Mouse (Mus musculus): Measurements from ENCODE around the gene Ppm1l. TPM values are rescaled to one million over a fixed set of nuclear protein-coding genes. Genes with fewer than 3 reads are reported as not detected.

Gene Ppm1l
- polyA plus RNA-seq, 1 experiment from 2014 or later: 26.0 TPM

DNA sequence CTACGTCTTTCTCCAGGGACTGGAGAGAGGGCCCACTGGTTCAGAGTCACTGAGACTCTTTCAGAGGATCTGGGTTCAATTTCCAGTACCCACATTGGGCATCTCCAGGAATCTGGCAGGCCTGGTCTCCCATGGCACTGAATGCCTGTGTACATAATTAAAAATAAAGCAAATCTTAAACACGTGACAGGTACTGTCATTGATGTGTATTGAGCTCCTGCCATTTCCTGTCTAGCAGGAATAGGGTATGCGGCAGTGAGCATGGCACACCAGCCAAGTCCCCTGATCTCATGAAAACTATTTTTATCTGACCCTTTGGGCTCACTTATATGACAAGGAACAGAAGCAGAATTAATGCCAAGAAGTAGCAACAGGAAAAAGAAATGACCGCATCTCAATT, 110.6 kb downstream of the Ppm1l start:
- Histone ChIP-seq H3K9ac (no peak overlapping the region), H3K36me3 (replicated peaks) (no peaks in the 10 kb centered on the region), H3K9me3 (no peaks in the 10 kb centered on the region), H3K4me3 (no peak overlapping the region), H3K27me3 (replicated peaks) (no peaks in the 10 kb centered on the region), H3K4me2 (no peak overlapping the region), H3K27ac (no peak overlapping the region), H3K4me1 (0 out of 2 replicates have a peak, but pooled peaks cover 8% of the 10 kb centered on the region)
- no peak for ATAC-seq (replicated peaks)
- WGBS: 88% methylated on average over 4 of the region's 4 CpGs

DNA sequence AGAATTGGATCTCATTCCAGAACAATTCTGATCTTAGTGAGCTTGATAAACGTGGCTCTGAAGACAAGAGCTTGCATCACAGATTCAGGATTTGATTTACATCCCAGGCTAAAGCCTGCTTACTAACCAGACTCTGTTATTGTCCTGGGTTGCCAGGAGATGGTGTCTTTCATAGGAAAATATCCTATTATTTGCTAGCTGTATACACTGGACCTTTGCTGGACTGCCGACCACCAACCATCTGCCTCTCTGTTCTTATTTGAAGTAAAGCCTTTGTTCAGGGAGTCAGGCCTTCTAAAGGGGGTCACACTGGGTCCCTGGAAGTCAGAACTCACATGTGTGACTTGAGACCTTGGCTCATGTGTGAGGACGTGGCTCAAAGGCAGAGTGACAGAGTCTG, 111.6 kb downstream of the Ppm1l start:
- Histone ChIP-seq H3K4me3 (no peak overlapping the region), H3K9ac (no peak overlapping the region), H3K4me1 (0 out of 2 replicates have a peak, but pooled peaks cover 8% of the 10 kb centered on the region), H3K36me3 (replicated peaks) (no peaks in the 10 kb centered on the region), H3K27ac (no peak overlapping the region), H3K27me3 (replicated peaks) (no peaks in the 10 kb centered on the region), H3K4me2 (no peak overlapping the region), H3K9me3 (no peaks in the 10 kb centered on the region)
- WGBS: 12% methylated on average over 3 of the region's 3 CpGs
- 0 out of 2 replicates have a peak, but pooled peaks have one; percentile 19 for ATAC-seq (replicated peaks)

DNA sequence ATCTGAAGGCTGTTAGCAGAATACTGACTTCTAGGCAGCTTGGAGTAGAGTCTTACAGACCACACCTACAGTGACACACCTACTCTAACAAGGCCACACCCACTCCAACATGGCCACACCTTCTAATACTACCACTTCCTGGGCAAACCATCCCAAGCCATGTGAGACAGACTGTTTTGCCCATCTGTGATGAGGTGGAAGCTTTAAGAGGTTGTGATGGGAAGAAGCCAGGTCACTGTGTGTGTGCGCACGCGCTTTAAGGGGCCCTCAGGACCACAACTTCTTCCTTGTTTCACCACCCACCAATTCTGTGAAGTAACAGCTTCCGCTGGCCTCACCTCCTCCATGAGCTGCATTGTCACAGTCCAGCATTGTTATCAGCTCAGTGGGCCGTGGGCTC, 112.7 kb downstream of the Ppm1l start:
- H3K36me3 ChIP-seq (replicated peaks): no peaks in the 10 kb centered on the region
- H3K9me3 ChIP-seq: no peaks in the 10 kb centered on the region
- no peak overlapping the region for H3K9ac ChIP-seq
- H3K4me3 ChIP-seq: no peak overlapping the region
- H3K4me1 ChIP-seq: 0 out of 2 replicates have a peak, but pooled peaks cover 8% of the 10 kb centered on the region
- no peak overlapping the region for H3K27ac ChIP-seq
- no peak overlapping the region for H3K4me2 ChIP-seq
- 90% methylated on average over 5 of the region's 5 CpGs for WGBS
- H3K27me3 ChIP-seq (replicated peaks): no peaks in the 10 kb centered on the region
- peak; percentile 12; the same call in 1 of the 2 replicates for ATAC-seq (replicated peaks)

DNA sequence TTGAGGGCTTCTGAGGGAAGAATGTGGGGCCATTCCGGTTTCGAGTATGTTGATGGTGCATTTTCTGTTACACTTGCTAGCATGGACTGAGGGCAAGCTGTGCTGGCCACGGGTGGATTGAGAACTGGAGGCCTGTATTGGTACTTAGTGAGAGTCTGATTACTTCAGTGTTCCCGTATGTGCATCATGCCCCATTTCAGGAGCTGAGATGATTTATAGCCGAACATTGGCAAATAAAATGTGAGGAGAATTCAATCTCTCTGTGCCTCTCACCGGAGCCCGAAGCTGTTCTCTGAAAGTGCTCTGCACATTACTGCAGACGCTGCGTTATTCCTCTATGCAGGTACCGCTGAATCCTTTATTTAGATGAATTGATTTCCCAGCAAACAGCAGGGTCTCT, 116.9 kb downstream of the Ppm1l start:
- Histone ChIP-seq H3K9me3 (no peaks in the 10 kb centered on the region), H3K4me2 (no peak overlapping the region), H3K4me1 (no peaks in the 10 kb centered on the region), H3K4me3 (no peak overlapping the region), H3K27me3 (replicated peaks) (no peaks in the 10 kb centered on the region), H3K9ac (no peak overlapping the region), H3K27ac (no peak overlapping the region), H3K36me3 (replicated peaks) (no peaks in the 10 kb centered on the region)
- 88% methylated on average over 10 of the region's 10 CpGs for WGBS
- ATAC-seq (replicated peaks): no peak

DNA sequence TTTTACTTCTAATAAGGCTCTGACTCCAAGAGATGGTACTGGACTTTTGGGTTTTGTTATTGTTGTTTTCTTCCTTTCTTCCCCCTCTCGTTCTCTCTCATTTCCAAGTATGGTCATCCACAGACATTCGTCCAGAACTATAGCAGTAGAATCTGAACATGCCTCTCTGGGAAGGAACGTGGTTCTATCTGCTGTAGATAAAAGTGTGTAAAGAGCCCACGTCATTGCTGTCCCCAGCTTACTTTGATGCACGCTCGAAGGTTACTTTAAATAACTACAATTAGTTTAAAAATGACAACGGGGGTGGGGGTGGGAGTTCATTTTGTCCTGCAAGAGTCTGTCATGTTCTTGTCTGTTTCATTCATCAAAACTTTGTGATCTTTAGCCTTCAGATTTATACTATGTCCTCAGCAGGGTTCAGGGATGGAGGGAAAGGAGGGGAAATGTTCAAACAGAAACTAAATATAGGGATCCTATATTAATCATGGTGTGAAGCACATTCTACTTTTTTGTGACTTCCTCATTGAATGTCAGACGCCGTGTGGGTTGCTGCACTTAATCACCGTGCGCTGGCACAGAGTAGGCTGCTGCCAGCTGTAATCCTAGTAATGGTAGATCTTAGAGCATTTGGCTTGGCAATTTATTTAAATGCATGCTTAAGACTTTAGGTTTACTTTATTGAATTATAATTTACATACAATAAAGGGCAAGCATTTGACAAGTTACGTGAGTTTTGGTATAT, 122.3 kb downstream of the Ppm1l start:
- Histone ChIP-seq H3K9ac (no peak overlapping the region), H3K27ac (no peak overlapping the region), H3K9me3 (no peaks in the 10 kb centered on the region), H3K27me3 (replicated peaks) (no peaks in the 10 kb centered on the region), H3K4me3 (no peak overlapping the region), H3K4me2 (no peak overlapping the region), H3K36me3 (replicated peaks) (no peaks in the 10 kb centered on the region), H3K4me1 (no peaks in the 10 kb centered on the region)
- ATAC-seq (replicated peaks): no peak
- WGBS: 83% methylated on average over 12 of the region's 12 CpGs

DNA sequence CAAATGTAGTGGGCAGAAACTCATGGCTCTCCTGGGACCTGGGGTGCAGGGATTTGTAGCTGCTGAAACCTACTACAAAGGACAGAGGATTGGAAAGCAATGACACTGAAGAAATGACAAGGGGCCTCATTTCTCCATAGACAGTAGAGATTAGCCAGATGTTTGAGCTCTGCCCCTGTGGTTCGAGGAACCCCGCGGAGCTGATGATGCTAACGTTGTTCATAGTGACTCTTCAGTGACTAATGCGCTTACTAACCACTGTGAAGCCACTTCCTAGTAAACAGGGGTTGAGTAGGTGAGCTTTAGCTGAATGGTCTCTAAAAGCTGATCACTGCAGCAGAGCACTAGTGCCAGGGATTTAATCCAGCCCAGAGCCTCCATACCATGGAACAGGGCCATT, 124.1 kb downstream of the Ppm1l start:
- no peak overlapping the region for H3K27ac ChIP-seq
- WGBS: 48% methylated on average over 5 of the region's 5 CpGs
- H3K4me1 ChIP-seq: no peaks in the 10 kb centered on the region
- ATAC-seq (replicated peaks): no peak
- H3K9me3 ChIP-seq: no peaks in the 10 kb centered on the region
- no peaks in the 10 kb centered on the region for H3K27me3 ChIP-seq (replicated peaks)
- no peak overlapping the region for H3K4me3 ChIP-seq
- H3K4me2 ChIP-seq: no peak overlapping the region
- no peaks in the 10 kb centered on the region for H3K36me3 ChIP-seq (replicated peaks)
- H3K9ac ChIP-seq: no peak overlapping the region

DNA sequence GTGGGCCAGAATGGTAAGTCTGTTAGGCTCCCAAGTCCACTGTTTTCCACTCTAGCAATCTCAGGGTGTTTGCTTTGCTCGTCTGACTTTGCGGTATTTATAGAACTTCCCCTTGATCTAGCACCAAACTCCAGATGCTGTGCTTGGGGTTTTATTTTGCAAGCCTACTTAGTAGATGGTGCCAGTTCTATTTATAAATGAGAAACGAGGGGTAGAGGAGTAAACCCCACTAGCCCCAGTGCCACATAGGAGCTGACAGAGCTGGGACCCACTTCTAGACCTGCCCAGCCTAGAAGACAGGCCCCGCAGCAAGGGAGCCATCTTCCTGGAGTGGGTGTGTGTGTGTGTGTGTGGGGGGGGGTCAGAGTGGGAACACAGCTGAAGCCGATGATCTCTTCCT, 130.3 kb downstream of the Ppm1l start:
- Histone ChIP-seq H3K4me3 (no peak overlapping the region), H3K4me1 (peaks cover 4% of the 10 kb centered on the region; the same call in 1 of the 2 replicates), H3K9me3 (no peaks in the 10 kb centered on the region), H3K27me3 (replicated peaks) (no peaks in the 10 kb centered on the region), H3K27ac (no peak overlapping the region), H3K9ac (no peak overlapping the region), H3K4me2 (no peak overlapping the region), H3K36me3 (replicated peaks) (no peaks in the 10 kb centered on the region)
- 0 out of 2 replicates have a peak, but pooled peaks have one; percentile 33 for ATAC-seq (replicated peaks)
- 90% methylated on average over 5 of the region's 5 CpGs for WGBS

DNA sequence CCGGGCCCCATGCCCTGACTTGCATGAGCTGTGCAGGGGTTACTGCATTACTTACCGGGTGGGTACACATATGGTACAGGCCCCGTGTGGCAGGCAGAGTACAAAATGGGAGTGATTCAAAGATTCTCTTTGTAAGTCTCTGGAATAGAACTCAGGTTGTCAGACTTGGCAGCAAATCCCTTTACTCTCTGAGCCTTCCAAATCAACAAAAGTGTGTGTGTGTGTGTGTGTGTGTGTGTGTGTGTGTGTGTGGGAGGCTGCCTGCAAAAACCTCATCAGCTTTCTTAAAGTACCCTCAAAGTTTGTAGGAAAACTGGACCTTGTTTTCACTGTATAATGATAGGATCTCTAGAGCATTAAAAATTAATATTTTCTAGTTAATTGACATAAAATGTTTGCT, 132.4 kb downstream of the Ppm1l start:
- H3K4me3 ChIP-seq: no peak overlapping the region
- H3K27me3 ChIP-seq (replicated peaks): no peaks in the 10 kb centered on the region
- peaks cover 4% of the 10 kb centered on the region; the same call in 1 of the 2 replicates for H3K4me1 ChIP-seq
- H3K36me3 ChIP-seq (replicated peaks): no peaks in the 10 kb centered on the region
- 64% methylated on average over 3 of the region's 3 CpGs for WGBS
- H3K9me3 ChIP-seq: no peaks in the 10 kb centered on the region
- H3K27ac ChIP-seq: no peak overlapping the region
- H3K9ac ChIP-seq: no peak overlapping the region
- ATAC-seq (replicated peaks): no peak
- H3K4me2 ChIP-seq: no peak overlapping the region

DNA sequence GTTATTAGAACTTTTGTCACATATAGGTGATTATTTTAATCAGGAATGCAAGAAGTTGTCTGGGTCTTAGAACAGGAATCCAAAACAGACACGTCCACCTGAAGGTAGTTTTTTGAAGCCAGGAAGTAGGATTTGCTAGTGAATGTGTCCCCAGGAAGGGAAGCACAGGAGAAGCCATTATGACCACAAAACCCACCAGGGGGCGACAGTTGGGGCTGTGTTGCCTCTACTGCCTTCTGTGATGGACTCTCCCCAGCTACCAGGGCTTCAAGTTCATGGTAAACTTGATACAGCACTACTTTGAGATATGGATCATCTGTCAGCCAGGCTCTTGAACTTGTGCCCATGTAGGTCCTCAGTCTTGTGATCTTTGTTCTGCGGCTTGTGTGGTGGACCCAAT, 137.7 kb downstream of the Ppm1l start:
- Histone ChIP-seq H3K9me3 (no peaks in the 10 kb centered on the region), H3K27me3 (replicated peaks) (no peaks in the 10 kb centered on the region), H3K36me3 (replicated peaks) (no peaks in the 10 kb centered on the region), H3K4me2 (no peak overlapping the region), H3K4me1 (no peaks in the 10 kb centered on the region), H3K9ac (no peak overlapping the region), H3K27ac (no peak overlapping the region), H3K4me3 (no peak overlapping the region)
- 80% methylated on average over 3 of the region's 3 CpGs for WGBS
- no peak for ATAC-seq (replicated peaks)

DNA sequence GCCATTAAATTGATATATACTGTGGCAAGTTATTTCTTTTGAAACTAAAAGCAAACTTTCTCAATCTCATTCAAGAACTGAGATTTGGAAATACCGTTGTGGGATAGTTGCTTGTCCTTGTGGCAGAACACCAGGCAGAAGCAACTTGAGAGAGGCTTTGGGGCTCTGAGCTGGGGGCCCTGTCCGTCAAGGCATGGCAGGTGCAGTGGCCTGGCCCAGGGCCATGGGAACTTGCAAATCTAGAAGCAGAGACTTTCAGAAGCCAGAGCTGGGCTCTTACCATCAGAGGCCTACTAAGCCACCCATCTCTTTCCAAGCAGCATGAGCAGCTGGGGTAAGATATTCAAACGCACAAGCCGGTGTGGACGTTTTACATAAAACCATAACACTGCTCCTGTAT, 139.4 kb downstream of the Ppm1l start:
- H3K36me3 ChIP-seq (replicated peaks): no peaks in the 10 kb centered on the region
- no peaks in the 10 kb centered on the region for H3K9me3 ChIP-seq
- no peak for ATAC-seq (replicated peaks)
- no peak overlapping the region for H3K9ac ChIP-seq
- no peaks in the 10 kb centered on the region for H3K4me1 ChIP-seq
- 80% methylated on average over 5 of the region's 5 CpGs for WGBS
- H3K4me2 ChIP-seq: no peak overlapping the region
- H3K27me3 ChIP-seq (replicated peaks): no peaks in the 10 kb centered on the region
- no peak overlapping the region for H3K4me3 ChIP-seq
- no peak overlapping the region for H3K27ac ChIP-seq

DNA sequence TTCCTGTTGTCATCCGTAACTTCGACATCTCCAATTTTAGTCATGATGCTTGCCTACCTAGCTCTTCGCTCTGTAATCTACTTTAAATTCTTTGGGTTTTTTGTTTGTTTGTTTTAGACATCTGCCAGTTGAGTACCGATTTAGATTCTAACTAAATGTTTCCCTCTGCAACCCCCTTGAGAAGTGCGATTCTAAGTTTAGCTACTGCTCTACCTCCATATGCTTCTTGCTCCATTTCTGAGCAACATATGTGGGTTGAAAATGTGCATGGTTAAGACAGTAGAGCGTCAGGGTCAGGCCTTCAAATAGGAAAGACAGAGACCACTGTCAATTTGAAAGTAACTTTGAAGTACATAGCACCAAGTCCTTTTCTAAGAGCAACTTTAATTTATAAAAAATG, 142.1 kb downstream of the Ppm1l start:
- Histone ChIP-seq H3K9ac (no peak overlapping the region), H3K27me3 (replicated peaks) (no peaks in the 10 kb centered on the region), H3K4me3 (no peak overlapping the region), H3K4me2 (no peak overlapping the region), H3K36me3 (replicated peaks) (no peaks in the 10 kb centered on the region), H3K9me3 (no peaks in the 10 kb centered on the region), H3K4me1 (no peaks in the 10 kb centered on the region), H3K27ac (no peak overlapping the region)
- no peak for ATAC-seq (replicated peaks)
- 89% methylated on average over 6 of the region's 6 CpGs for WGBS

DNA sequence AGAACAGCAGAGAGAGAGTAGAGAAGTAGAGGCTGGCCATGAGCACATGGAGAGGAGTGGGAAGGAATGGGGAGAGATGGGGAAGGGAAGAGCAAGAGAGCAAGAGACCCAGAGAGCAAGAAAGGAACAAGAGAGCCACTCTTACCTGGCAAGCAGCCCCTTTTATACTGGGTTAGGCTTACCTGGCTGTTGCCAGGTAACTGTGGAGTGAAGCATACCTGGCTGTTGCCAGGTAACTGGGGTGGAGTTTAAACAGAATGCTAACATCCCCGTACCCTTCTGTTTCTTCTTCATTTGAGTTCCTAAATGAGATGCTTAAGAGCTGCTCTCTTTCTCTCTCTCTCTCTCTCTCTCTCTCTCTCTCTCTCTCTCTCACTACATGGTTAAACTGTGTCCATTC, 145.3 kb downstream of the Ppm1l start:
- no peak for ATAC-seq (replicated peaks)
- no peaks in the 10 kb centered on the region for H3K27me3 ChIP-seq (replicated peaks)
- no peak overlapping the region for H3K27ac ChIP-seq
- H3K4me1 ChIP-seq: no peaks in the 10 kb centered on the region
- no peaks in the 10 kb centered on the region for H3K36me3 ChIP-seq (replicated peaks)
- no peak overlapping the region for H3K4me3 ChIP-seq
- H3K4me2 ChIP-seq: no peak overlapping the region
- no peak overlapping the region for H3K9ac ChIP-seq
- no peaks in the 10 kb centered on the region for H3K9me3 ChIP-seq
- WGBS: 60% methylated on average over 1 of the region's 1 CpGs

DNA sequence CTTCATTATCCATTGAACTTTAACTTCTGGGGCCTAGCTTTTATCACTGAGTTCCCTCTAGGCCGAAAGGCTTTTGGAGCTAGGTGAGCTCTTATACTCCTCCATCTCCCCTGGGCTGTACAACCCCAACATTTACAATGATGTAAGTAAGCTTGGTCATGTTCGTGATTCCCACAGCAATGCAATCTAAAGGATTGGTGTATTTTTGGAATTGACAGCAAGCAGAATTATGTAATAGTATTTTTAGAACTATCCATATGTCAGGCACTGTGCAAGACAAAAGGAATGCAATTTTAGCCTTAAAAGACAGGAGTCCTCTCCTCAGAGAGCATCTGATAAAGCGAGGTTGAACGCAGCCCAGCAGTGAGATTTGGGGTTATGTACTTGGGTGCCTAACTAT, 149.1 kb downstream of the Ppm1l start:
- Histone ChIP-seq H3K9me3 (no peaks in the 10 kb centered on the region), H3K4me3 (no peak overlapping the region), H3K4me2 (no peak overlapping the region), H3K4me1 (peaks cover 22% of the 10 kb centered on the region), H3K36me3 (replicated peaks) (no peaks in the 10 kb centered on the region), H3K27me3 (replicated peaks) (no peaks in the 10 kb centered on the region), H3K27ac (no peak overlapping the region), H3K9ac (no peak overlapping the region)
- no peak for ATAC-seq (replicated peaks)
- WGBS: 99% methylated on average over 4 of the region's 4 CpGs

All from midbrain, embryonic 15.5 days (tissue).